ENCODE assay signal across 20 mouse cellular contexts in genomic region chr14:85160396-85160795, GRCm38 (mm10).
"Had no signal": no experiment of that assay in that cellular context is flagged by ENCODE, and none has a peak within 500 bp of the region (broad histone marks: within the 10 kb centered on the region; RNA-seq: fewer than 3 reads in every experiment).

No protein-coding gene starts in this region.

- H3K4me2 ChIP-seq: liver, embryonic 15.5 days; lung, embryonic 15.5 days; midbrain, embryonic 12.5 days; neural tube, embryonic 12.5 days had no signal

- H3K27ac ChIP-seq: liver, embryonic 15.5 days; lung, embryonic 15.5 days; macrophage; midbrain, embryonic 12.5 days; neural tube, embryonic 12.5 days had no signal

- H3K4me1 ChIP-seq: liver, embryonic 15.5 days; lung, embryonic 15.5 days; megakaryocyte, embryonic 14.5 days; midbrain, embryonic 12.5 days; neural tube, embryonic 12.5 days had no signal

- H3K9me3 ChIP-seq: liver, embryonic 15.5 days; lung, embryonic 15.5 days; megakaryocyte, embryonic 14.5 days; midbrain, embryonic 12.5 days; neural tube, embryonic 12.5 days had no signal

- H3K9ac ChIP-seq: liver, embryonic 15.5 days; liver, postnatal 0 days; lung, embryonic 15.5 days; midbrain, embryonic 12.5 days; neural tube, embryonic 12.5 days had no signal

- ATAC-seq: liver, postnatal 0 days; lung, postnatal 0 days; midbrain, embryonic 16.5 days had no signal

- H3K4me3 ChIP-seq: liver, embryonic 15.5 days; lung, embryonic 15.5 days; megakaryocyte, embryonic 14.5 days; midbrain, embryonic 12.5 days; neural tube, embryonic 12.5 days had no signal

- DNase-seq: liver, postnatal 0 days; lung, postnatal 14 days; lung, postnatal 36 days; midbrain, embryonic 14.5 days; retina, postnatal 1 day; right cerebral cortex, adult 18-20 months; right cerebral cortex, postnatal 25 days; right cerebral cortex, postnatal 4 days; spleen, adult 18-20 months; thymus, adult 18-20 months; thymus, postnatal 14 days; thymus, postnatal 36 days had no signal

- H3K36me3 ChIP-seq: liver, embryonic 15.5 days; lung, embryonic 15.5 days; midbrain, embryonic 12.5 days; neural tube, embryonic 12.5 days had no signal

- H3K27me3 ChIP-seq: liver, embryonic 15.5 days; lung, embryonic 15.5 days; megakaryocyte, embryonic 14.5 days; midbrain, embryonic 12.5 days; neural tube, embryonic 12.5 days had no signal
